Mouse (Mus musculus): ENCODE results near the gene Cyp21a1. TPM values are rescaled to one million over a fixed set of nuclear protein-coding genes. Genes with fewer than 3 reads are reported as not detected.
"Not testable (repeated sequence)": the region's sequence is repeated elsewhere in the genome, so short reads cannot be mapped to it uniquely, and the experiment has no call there.

Gene Cyp21a1
- polyA plus RNA-seq (2015; fragmentation: Nextera tagmentation; extraction: Ambion mirVana) = not detected in 2 replicates

DNA sequence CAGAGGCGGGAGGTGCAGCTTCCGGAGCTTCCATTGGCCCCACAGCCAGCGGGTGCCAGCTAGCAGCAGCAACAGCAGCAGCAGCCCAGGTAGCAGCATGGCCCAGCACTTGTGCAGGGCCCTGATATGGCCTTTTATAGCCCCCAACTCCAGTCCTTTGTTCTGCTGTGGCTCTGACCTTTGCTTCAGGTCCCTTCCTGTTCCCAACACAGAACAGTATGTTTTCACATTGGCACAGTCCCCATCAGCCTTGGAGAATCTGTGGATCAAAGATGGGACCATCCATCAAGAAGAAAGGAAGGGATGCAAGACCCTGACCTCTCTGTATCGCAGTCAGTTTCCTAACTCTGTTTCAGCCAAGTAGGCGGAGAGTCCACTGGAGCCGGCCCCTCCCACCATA lies at the start of gene Cyp21a1:
Cyp21a1 (minus strand) TSS at position 261 of the 400 bp plus-strand sequence.
- WGBS (ENCODE audit: insufficient replicate concordance) = 80% methylated on average over 1 of the region's 6 CpGs
- not testable (repeated sequence) for H3K9ac ChIP-seq (replicated peaks); H3K4me3 ChIP-seq (ENCODE audit: low read depth, low read length); H3K4me2 ChIP-seq (ENCODE audit: low read depth, low read length); H3K9me3 ChIP-seq (ENCODE audit: low read length); H3K27ac ChIP-seq (ENCODE audit: low read depth); H3K27me3 ChIP-seq (ENCODE audit: insufficient read depth, low read length); H3K36me3 ChIP-seq (replicated peaks; ENCODE audit: insufficient read depth, low read length); H3K4me1 ChIP-seq (ENCODE audit: insufficient read depth); ATAC-seq; DNase-seq

DNA sequence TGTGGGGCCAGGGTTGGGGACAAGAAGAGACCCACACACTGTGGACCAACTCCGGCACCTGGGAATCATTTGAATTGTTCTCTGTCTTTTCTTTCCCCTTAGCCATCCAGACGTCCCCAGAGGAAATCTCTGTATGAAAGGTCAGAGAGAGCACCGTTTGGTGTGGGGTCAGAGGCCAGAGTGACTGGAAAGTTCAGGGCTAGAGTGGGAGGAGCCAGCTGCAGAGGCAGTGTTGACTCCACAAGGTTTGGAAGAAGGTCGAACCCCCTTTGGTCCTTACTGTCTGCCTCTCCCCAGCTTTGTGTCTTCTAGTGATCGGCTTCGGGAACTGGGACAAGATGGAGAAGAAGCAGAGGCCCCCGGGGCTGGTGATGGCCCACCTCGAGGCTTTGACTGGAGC lies 49.1 kb upstream of the Cyp21a1 start:
- WGBS (ENCODE audit: insufficient replicate concordance) = 65% methylated on average over 8 of the region's 8 CpGs
- DNase-seq (no peak), ATAC-seq (no peak)
- H3K4me1 ChIP-seq (ENCODE audit: insufficient read depth) = peaks cover 17% of the 10 kb centered on the region
- H3K9me3 ChIP-seq (ENCODE audit: low read length) = no peaks in the 10 kb centered on the region
- H3K4me2 ChIP-seq (ENCODE audit: low read depth, low read length) = no peak overlapping the region
- TF ChIP-seq CTCF (IDR thresholded peaks at IDR 0.05; ENCODE audit: low read depth) = no peak
- H3K4me3 ChIP-seq (ENCODE audit: low read depth, low read length) = no peak overlapping the region
- no peaks in the 10 kb centered on the region for H3K27me3 ChIP-seq (ENCODE audit: insufficient read depth, low read length)
- no peak overlapping the region for H3K9ac ChIP-seq (replicated peaks)
- H3K36me3 ChIP-seq (replicated peaks; ENCODE audit: insufficient read depth, low read length) = peaks cover 44% of the 10 kb centered on the region
- no peak overlapping the region for H3K27ac ChIP-seq (ENCODE audit: low read depth)

DNA sequence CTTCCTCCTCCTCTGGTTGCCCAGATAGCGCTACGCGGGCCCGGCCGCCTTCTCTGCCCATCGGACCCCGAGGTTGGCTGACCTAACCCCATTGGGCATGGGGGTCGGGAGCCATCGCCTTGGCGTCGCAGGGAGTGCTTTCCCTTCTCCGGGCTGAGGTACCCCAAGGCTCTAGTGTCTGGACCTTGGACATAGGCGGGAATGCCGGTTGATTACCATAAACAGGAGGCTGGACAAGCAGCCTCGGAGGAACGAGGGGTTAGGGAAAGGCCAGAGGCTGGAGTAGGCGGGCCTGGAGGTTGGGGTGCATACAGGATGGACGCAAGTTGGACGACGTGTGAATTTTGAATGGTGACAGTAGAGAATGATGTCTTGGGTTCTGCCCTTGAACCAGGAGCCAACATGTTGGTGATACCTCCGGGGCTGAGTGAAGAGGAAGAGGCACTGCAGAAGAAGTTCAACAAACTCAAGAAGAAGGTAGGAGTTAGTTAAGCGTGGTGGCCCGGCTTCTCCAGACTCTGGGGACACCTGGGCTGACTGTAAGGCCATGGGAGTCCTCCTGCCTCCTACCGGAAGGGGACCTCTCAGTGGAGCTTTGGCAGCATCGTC lies 46.3 kb upstream of the Cyp21a1 start:
- peaks cover 13% of the 10 kb centered on the region for H3K4me1 ChIP-seq (ENCODE audit: insufficient read depth)
- H3K9ac ChIP-seq (replicated peaks) = peak overlapping the region; percentile 74
- WGBS (ENCODE audit: insufficient replicate concordance) = 2% methylated on average over 25 of the region's 25 CpGs
- no peaks in the 10 kb centered on the region for H3K27me3 ChIP-seq (ENCODE audit: insufficient read depth, low read length)
- H3K27ac ChIP-seq (ENCODE audit: low read depth) = peak overlapping the region; percentile 67
- DNase-seq (no peak), ATAC-seq (peak; percentile 16)
- peaks cover 46% of the 10 kb centered on the region for H3K36me3 ChIP-seq (replicated peaks; ENCODE audit: insufficient read depth, low read length)
- H3K9me3 ChIP-seq (ENCODE audit: low read length) = no peaks in the 10 kb centered on the region
- peak overlapping the region; percentile 91 for H3K4me2 ChIP-seq (ENCODE audit: low read depth, low read length)
- TF ChIP-seq CTCF (IDR thresholded peaks at IDR 0.05; ENCODE audit: low read depth) = no peak
- no peak for TF ChIP-seq EP300 (IDR thresholded peaks at IDR 0.05; ENCODE audit: low read depth)
- H3K4me3 ChIP-seq (ENCODE audit: low read depth, low read length) = peak overlapping the region; percentile 72

DNA sequence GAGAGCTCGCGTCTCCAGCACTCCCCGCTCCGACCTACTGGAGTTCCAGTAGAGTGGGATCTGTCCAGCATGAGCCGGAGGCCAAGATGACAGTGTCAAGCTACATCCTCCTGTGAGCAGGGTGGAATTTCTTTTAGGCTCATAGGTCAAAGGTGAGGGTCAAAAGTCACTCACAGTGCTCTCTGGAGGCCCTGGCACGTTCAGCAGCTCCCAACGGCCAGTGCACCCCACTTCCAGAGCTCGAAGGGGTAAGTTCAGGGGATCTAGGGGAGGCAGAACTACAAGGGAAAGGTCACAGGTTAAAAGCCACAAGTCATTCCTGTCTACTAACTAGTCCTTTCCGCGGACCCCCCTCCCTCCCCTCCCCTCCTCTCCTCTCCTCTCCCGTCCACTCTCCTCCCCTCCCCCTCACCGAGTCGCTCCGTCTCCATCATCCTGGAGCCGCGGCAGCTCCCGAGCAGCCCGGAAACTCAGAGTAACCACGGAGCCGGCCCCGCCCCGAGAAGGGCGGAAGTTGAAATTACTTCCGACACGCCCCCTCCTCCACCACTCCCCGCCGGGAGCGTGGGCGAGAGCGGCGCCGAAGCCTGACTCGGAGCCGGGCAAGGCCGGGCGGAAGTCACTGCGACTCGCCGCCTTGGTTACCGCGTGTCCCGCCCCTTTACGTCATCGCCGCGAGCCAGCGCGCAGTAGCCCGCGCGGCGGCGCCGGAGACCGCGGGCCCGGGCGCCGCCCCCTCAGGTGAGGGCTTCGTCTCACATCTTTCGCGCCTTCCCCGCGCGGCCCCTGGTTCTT lies 45.6 kb upstream of the Cyp21a1 start, which contains the start of the genes Skiv2l and Nelfe:
Skiv2l (minus strand) TSS at position 489 of the 795 bp plus-strand sequence.
Nelfe (plus strand) TSS at position 670 of the 795 bp plus-strand sequence.
- Histone ChIP-seq H3K36me3 (replicated peaks; ENCODE audit: insufficient read depth, low read length) (peaks cover 46% of the 10 kb centered on the region), H3K27ac (ENCODE audit: low read depth) (peak within 1 kb of the TSS; percentile 69), H3K9me3 (ENCODE audit: low read length) (no peaks in the 10 kb centered on the region), H3K4me1 (ENCODE audit: insufficient read depth) (peaks cover 13% of the 10 kb centered on the region), H3K4me3 (ENCODE audit: low read depth, low read length) (peak within 1 kb of the TSS; percentile 72), H3K4me2 (ENCODE audit: low read depth, low read length) (peak within 1 kb of the TSS; percentile 91), H3K27me3 (ENCODE audit: insufficient read depth, low read length) (no peaks in the 10 kb centered on the region), H3K9ac (replicated peaks) (peak within 1 kb of the TSS; percentile 74)
- peak; percentile 99 for DNase-seq
- WGBS (ENCODE audit: insufficient replicate concordance) = 1% methylated on average over 63 of the region's 65 CpGs
- ATAC-seq = peak; percentile 97
- TF ChIP-seq CTCF (IDR thresholded peaks at IDR 0.05; ENCODE audit: low read depth) (0 out of 2 replicates have a peak, but pooled peaks have one; percentile 9), EP300 (IDR thresholded peaks at IDR 0.05; ENCODE audit: low read depth) (peak; percentile 73; the same call in 1 of the 2 replicates)

DNA sequence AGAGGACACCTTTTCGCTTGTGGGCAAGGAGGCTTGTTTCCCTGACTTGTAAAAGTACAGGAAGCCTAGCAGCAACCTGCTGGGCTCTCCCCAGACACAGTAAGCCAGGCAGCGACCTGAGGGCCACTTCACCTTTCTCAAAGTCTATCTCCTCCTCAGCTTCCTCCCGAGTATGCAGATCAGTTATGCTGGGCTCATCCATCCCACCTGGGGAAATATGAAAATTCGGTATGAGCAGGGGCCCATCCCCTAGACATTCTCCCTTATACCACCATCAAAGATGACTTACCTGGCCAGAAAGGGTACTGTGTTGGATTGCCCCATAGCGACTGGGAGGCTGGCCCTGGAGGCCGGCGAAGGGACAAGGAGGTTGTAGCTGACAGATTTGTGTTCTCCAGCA lies 43.3 kb upstream of the Cyp21a1 start:
- 90% methylated on average over 7 of the region's 7 CpGs for WGBS (ENCODE audit: insufficient replicate concordance)
- DNase-seq = no peak
- peaks cover 42% of the 10 kb centered on the region for H3K36me3 ChIP-seq (replicated peaks; ENCODE audit: insufficient read depth, low read length)
- H3K27ac ChIP-seq (ENCODE audit: low read depth) = no peak overlapping the region
- no peak for ATAC-seq
- no peak for TF ChIP-seq EP300 (IDR thresholded peaks at IDR 0.05; ENCODE audit: low read depth)
- no peak for TF ChIP-seq CTCF (IDR thresholded peaks at IDR 0.05; ENCODE audit: low read depth)
- H3K4me2 ChIP-seq (ENCODE audit: low read depth, low read length) = no peak overlapping the region
- H3K9me3 ChIP-seq (ENCODE audit: low read length) = no peaks in the 10 kb centered on the region
- no peak overlapping the region for H3K4me3 ChIP-seq (ENCODE audit: low read depth, low read length)
- no peak overlapping the region for H3K9ac ChIP-seq (replicated peaks)
- H3K4me1 ChIP-seq (ENCODE audit: insufficient read depth) = peaks cover 13% of the 10 kb centered on the region
- no peaks in the 10 kb centered on the region for H3K27me3 ChIP-seq (ENCODE audit: insufficient read depth, low read length)

DNA sequence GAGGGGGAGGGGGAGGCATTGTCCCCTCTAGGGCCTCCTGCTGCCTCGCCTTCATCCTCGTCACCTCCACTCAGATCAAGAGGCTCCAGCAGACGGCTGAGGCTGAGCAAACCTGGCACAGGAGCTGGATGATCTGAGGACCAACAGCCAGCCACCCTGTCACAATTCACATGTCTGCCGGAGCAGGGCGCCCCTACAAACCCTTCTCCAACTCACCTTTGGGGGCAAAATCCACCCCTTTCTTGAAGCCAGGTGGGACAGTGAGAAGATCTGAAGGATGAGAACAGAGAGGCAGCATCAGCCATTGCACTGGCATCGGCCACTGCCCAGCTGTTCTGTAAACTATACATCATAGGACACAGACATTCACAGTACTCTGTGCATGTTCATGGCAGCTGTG lies 42.8 kb upstream of the Cyp21a1 start:
- H3K27ac ChIP-seq (ENCODE audit: low read depth) = no peak overlapping the region
- no peak overlapping the region for H3K4me2 ChIP-seq (ENCODE audit: low read depth, low read length)
- H3K9me3 ChIP-seq (ENCODE audit: low read length) = no peaks in the 10 kb centered on the region
- TF ChIP-seq CTCF (IDR thresholded peaks at IDR 0.05; ENCODE audit: low read depth) (no peak), EP300 (IDR thresholded peaks at IDR 0.05; ENCODE audit: low read depth) (no peak)
- no peak overlapping the region for H3K4me3 ChIP-seq (ENCODE audit: low read depth, low read length)
- H3K9ac ChIP-seq (replicated peaks) = no peak overlapping the region
- peaks cover 41% of the 10 kb centered on the region for H3K36me3 ChIP-seq (replicated peaks; ENCODE audit: insufficient read depth, low read length)
- 90% methylated on average over 6 of the region's 6 CpGs for WGBS (ENCODE audit: insufficient replicate concordance)
- no peaks in the 10 kb centered on the region for H3K27me3 ChIP-seq (ENCODE audit: insufficient read depth, low read length)
- no peak for DNase-seq
- no peak for ATAC-seq
- H3K4me1 ChIP-seq (ENCODE audit: insufficient read depth) = peaks cover 13% of the 10 kb centered on the region

Measured in liver, postnatal 0 days (tissue).